Mouse (Mus musculus): Measurements from ENCODE around the gene Slc39a10.

DNA sequence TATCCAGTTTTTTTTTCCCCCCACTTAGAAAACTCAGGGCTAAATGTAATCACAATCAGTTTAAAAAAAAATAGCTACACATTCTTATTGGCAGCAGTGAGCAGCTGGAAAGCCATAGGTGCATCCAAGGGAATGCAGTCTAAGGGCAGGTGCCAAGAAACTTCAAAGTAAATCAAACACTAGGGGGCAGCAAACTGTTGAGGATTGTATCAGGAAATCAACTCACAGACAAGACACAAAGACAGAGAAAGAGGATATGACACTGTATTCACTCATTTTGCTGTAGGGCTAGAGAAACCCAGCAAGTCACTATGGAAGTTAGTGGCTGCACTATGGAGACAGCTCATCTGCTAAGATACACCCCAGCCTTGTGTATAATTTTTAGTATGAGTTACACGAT, 42.9 kb downstream of the Slc39a10 start:
- TF ChIP-seq POLR2A (IDR thresholded peaks at IDR 0.05; ENCODE audit: extremely low read depth, insufficient read depth, low read length) (no peak), CTCF (IDR thresholded peaks at IDR 0.05; ENCODE audit: low read depth, low read length) (peak; percentile 15; the same call in 1 of the 2 replicates)

All from liver, adult 2 months (tissue).